1 mouse cellular context compared by ENCODE assay signal in the genomic region with DNA sequence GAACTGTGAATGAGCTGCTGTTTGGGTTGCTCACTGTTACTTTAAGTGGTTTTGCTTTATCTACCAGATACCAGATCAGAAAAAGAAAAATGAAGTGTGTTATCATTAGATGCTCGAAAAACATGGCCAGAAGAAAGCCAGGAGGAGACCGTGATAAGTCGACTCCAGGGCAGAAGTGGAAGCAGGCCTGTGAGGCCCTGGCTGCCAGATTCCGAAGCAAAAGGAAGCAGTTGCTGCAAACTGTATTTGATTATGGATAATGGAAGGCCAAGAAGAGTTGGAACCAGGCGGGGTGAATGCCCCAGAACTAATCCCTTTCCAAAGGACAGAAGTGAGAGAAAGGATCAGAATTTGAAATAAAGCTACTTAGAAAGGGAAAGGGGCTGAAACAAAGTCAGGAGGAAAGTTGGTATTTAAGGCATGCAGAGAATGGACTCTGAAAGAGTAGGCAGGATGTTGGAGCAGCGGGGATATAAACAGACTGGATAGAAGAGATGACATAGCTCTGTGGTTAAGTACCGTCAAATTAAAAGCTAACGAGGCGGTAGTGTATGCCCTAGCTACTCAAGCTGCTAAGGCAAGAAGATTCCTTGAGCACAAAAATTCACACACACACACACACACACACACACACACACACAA.
A peak's percentile ranks its signal among the peaks of the same experiment; 100 is the strongest.
TF ChIP-seq lines count a peak whose summit lies in the region.

No protein-coding gene starts in this region.

TF ChIP-seq in MEL, 35 proteins besides CTCF, POLR2A, EP300 and RAD21 (continued from another document):
- 0 out of 2 replicates have a peak, but pooled peaks have one; percentile 31 for TF ChIP-seq MYB (IDR thresholded peaks at IDR 0.05; ENCODE audit: low read depth, low read length)
- peak; percentile 42; the same call in 1 of the 2 replicates for TF ChIP-seq MAZ (IDR thresholded peaks at IDR 0.05; ENCODE audit: low read depth, low read length)
- TF ChIP-seq NRF1 (IDR thresholded peaks at IDR 0.05; ENCODE audit: insufficient read depth, low read depth, low read length, poor library complexity, severe bottlenecking) = no peak
- TF ChIP-seq NELFE (IDR thresholded peaks at IDR 0.05; ENCODE audit: low read depth, low read length) = no peak
- no peak for TF ChIP-seq TBP (IDR thresholded peaks at IDR 0.05; ENCODE audit: low read depth, low read length)
- TF ChIP-seq GABPA (IDR thresholded peaks at IDR 0.05; ENCODE audit: low read depth, low read length) = no peak
- TF ChIP-seq ZC3H11A (IDR thresholded peaks at IDR 0.05; ENCODE audit: low read depth, low read length) = no peak
- TF ChIP-seq POLR2AphosphoS2 (IDR thresholded peaks at IDR 0.05; ENCODE audit: low read length) = no peak
- peak; percentile 96 for TF ChIP-seq GATA1 (IDR thresholded peaks at IDR 0.05; ENCODE audit: low read depth, low read length)
- TF ChIP-seq ETS1 (IDR thresholded peaks at IDR 0.05; ENCODE audit: low read depth, low read length) = peak; percentile 80
- TF ChIP-seq MEF2A (IDR thresholded peaks at IDR 0.05; ENCODE audit: extremely low read depth, insufficient replicate concordance, low read depth, low read length, poor library complexity, severe bottlenecking) = no peak
- no peak for TF ChIP-seq UBTF (IDR thresholded peaks at IDR 0.05; ENCODE audit: borderline replicate concordance, insufficient read depth, low read depth, low read length)
- TF ChIP-seq RCOR1 (IDR thresholded peaks at IDR 0.05; ENCODE audit: low read depth, low read length) = peak; percentile 90
- TF ChIP-seq MYC (IDR thresholded peaks at IDR 0.05; ENCODE audit: low read depth, low read length) = 0 out of 2 replicates have a peak, but pooled peaks have one; percentile 34
- no peak for TF ChIP-seq JUND (IDR thresholded peaks at IDR 0.05; ENCODE audit: low read depth, low read length)
- TF ChIP-seq MAX (IDR thresholded peaks at IDR 0.05; ENCODE audit: low read length) = no peak
- peak; percentile 52; the same call in 1 of the 2 replicates for TF ChIP-seq SIN3A (IDR thresholded peaks at IDR 0.05; ENCODE audit: low read length)
- peak; percentile 33; the same call in 1 of the 2 replicates for TF ChIP-seq BHLHE40 (IDR thresholded peaks at IDR 0.05; ENCODE audit: borderline replicate concordance, low read depth, low read length)
- peak; percentile 69 for TF ChIP-seq TAL1 (IDR thresholded peaks at IDR 0.05; ENCODE audit: low read length)
- no peak for TF ChIP-seq MXI1 (IDR thresholded peaks at IDR 0.05; ENCODE audit: low read depth, low read length)
- no peak for TF ChIP-seq E2F4 (IDR thresholded peaks at IDR 0.05; ENCODE audit: borderline replicate concordance, low read depth, low read length)
- TF ChIP-seq MAFK (IDR thresholded peaks at IDR 0.05; ENCODE audit: borderline replicate concordance, low read depth, low read length) = no peak; the same call in 1 of the 2 replicates
- no peak for TF ChIP-seq CHD2 (IDR thresholded peaks at IDR 0.05; ENCODE audit: low read length)
- TF ChIP-seq ZNF384 (IDR thresholded peaks at IDR 0.05; ENCODE audit: low read depth, low read length) = no peak
